Mouse (Mus musculus) megakaryocyte progenitor cell, adult 5-6 weeks (primary cell): ENCODE results near the gene Adcy3. TPM values are rescaled to one million over a fixed set of nuclear protein-coding genes. Genes with fewer than 3 reads are reported as not detected.

Source experiments
- ATAC-seq: replicated peaks from 2 replicates; pipeline ENCODE4 v1.8.0; 2016; ENCODE audit warnings: mild to moderate bottlenecking, moderate TSS enrichment, inconsistent platforms; ENCODE audit not compliant: poor library complexity
- total RNA-seq, 2 experiments: library from RNA; stranded (forward) in 1 of 2; stranded (reverse) in 1 of 2; fragments of 157-497, 149-512 nt in 1 of 2; fragments of 200-1000 nt in 1 of 2; gene quantifications; 2 replicates each; pipeline versions ENCODE4 v1.2.3 to v1.2.4; 2015 to 2017

The Adcy3 gene
- total RNA-seq, 2 experiments from 2014 or later, result 1.3 to 2.0 TPM

DNA sequence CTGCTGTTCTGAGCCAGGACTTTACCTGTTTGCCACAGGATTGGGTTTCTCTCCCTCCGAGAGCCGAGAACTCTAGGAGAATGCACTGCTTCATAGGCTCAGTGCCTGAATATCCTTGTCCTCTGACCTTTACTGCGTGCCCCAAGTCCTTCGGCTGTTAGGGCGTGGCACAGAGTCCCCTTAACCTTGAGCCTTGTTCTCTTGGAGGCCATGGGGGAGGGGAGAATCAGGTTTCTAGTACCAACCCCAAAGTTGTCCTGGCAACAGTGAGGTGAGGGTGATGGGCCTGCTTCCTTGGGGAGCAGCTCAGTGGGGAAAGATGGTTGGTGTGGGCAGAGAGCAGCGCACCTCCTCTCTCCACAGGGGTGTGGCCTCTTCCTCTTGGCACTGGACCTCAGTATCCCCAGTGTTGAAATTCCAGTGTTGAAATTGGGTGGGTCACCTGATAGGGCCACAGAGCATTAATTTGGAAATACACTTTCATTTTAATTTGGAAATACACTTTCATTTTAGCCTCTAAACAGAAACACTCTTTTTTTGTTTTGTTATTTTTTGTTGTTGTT lies 46.8 kb downstream of the Adcy3 start:
- ATAC-seq, result peak; percentile 71

DNA sequence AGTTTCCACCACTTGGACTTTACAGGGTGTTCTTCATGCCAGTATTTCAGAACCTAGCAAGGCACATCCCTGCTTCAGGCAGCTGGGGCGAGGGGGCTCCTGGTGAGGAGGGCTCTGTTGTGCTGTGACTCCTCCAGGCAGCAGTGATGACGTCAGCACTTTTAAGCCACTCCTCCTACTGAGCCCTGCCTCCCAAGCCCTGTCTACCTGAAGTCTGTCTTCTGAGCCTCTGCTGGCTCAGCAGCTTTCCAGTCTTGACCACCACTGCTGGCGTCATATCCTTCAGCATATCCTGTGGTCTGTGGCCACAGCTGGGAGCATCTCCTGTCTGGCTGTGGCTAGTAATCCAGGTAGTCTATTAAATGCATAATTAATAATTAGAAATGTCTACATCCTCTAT lies 47.6 kb downstream of the Adcy3 start:
- ATAC-seq, result peak; percentile 70

DNA sequence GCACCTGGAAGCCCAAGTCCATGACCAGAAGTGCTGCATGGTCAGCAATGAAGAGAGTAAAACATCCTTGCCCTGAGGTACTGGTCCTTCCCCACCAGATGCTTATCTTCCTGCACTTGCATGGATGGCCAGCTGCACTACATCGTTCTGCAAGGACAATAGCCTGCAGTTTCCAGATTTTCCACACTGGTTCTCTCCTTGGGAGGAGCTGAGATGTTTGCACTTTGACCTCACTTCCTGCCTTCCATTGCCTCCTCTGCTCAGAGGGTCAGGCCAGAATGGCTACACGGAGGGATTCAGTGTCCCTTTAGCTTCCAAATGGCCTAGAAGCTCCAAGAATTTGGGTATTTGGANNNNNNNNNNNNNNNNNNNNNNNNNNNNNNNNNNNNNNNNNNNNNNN lies 51.7 kb downstream of the Adcy3 start:
- ATAC-seq, result no peak

- 0 out of 2 replicates have a peak, but pooled peaks have one; percentile 27 for ATAC-seq
These were observed 55.5 kb downstream of the Adcy3 start for GRCm38 (mm10) chr12:4188171-4189059.

DNA sequence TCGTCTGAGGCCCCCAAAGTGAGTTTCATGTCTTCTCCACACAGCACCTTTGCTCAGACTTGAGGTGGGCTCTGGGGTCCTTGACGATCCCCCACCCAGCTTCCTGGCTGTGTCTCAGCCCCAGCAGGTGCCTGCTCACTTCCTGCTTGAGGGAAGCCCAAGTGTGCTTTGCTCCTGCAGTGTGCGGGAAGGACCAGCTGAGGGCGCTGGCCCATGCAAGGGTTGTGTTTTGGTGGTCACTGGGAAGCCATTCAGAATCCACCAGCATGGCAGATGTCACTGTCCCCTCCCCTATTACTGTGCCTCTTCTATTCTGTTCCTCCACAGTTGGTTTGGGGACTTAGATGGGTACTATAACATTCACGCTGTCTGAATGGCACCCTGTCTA lies 56.2 kb downstream of the Adcy3 start:
- ATAC-seq, result peak; percentile 81

GRCm38 (mm10) chr12:4192514-4192913 lies 59.6 kb downstream of the Adcy3 start:
- no peak for ATAC-seq

GRCm38 (mm10) chr12:4193025-4193740 lies 60.3 kb downstream of the Adcy3 start:
- no peak for ATAC-seq

DNA sequence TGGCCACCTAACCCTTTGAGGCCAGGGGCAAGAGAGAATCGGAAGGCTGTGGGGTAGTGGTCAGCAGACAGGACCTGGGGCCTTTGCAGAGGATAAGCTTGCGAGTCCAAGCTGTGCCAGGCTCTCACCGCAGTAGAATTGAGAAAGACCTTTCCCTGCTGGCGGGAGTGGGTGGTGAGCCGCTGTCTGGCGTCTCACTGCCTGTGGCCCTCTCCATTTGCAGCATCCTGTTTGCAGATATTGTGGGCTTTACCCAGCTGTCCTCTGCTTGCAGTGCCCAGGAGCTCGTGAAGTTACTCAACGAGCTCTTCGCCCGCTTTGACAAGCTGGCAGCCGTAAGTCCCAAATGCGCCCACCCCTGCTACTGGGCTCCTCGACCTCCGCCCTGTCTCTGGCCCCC lies 61.7 kb downstream of the Adcy3 start:
- ATAC-seq, result peak; percentile 66

- ATAC-seq, result no peak
These were observed 65.8 kb downstream of the Adcy3 start for GRCm38 (mm10) chr12:4198702-4199101.

GRCm38 (mm10) chr12:4199271-4199670 lies 66.4 kb downstream of the Adcy3 start:
- ATAC-seq, result no peak

- no peak for ATAC-seq
These were observed 68.7 kb downstream of the Adcy3 start for GRCm38 (mm10) chr12:4201454-4202200.

GRCm38 (mm10) chr12:4202206-4202605 lies 69.3 kb downstream of the Adcy3 start:
- no peak for ATAC-seq

DNA sequence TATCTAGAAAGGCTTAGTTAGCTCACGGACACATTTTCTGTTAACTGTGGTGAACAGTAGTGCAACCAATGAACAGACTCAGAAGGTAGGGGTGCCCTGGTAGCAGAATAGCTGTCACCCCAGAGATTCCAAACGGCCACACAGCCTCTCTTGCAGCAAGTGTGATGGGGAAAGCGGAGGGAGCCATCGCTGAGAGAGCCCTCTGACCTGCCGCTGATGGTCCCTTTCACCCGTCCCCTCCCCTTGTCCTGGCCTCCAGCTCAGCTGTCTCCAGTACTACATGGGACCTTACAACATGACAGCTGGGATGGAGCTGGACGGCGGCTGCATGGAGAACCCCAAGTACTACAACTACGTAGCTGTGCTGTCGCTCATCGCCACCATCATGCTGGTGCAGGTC lies 73.2 kb downstream of the Adcy3 start:
- ATAC-seq, result no peak

- ATAC-seq, result peak; percentile 85
These were observed 75.7 kb downstream of the Adcy3 start for GRCm38 (mm10) chr12:4208405-4209133.

- no peak for ATAC-seq
These were observed 76.3 kb downstream of the Adcy3 start for GRCm38 (mm10) chr12:4209196-4209595.

GRCm38 (mm10) chr12:4211174-4211573 lies 78.3 kb downstream of the Adcy3 start:
- peak; percentile 67 for ATAC-seq

GRCm38 (mm10) chr12:4212908-4213307 lies 80.0 kb downstream of the Adcy3 start:
- ATAC-seq, result no peak

DNA sequence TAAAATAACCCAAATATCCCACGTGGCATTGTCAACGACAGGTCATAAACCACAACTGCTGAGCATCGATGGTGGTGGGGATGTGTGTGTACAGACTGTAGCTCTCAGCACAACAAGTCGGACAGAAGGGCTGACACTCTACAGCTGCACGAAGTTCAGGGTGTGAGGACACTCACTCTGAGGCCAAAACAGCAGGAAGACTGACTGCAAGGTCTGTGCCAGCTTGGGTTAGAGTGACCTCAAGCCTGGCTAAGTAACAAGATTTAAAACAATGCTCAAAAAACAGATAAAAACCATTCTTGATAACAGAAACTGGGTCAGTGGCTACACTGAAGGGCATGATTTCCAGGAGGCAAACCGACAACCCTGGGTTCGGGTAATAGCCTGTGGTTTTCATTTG lies 97.3 kb downstream of the Adcy3 start:
- no peak for ATAC-seq

- ATAC-seq, result no peak
These were observed 99.9 kb downstream of the Adcy3 start for GRCm38 (mm10) chr12:4232777-4233176.
